Mouse (Mus musculus): ENCODE measurements around the gene Ppp1cb. TPM values are rescaled to one million over a fixed set of nuclear protein-coding genes. Genes with fewer than 3 reads are reported as not detected.
A peak's percentile ranks its signal among the peaks of the same experiment; 100 is the strongest.

The Ppp1cb gene
- polyA plus RNA-seq, 1 experiment, result 32.7 TPM

- WGBS, result 10% methylated on average over 3 of the region's 3 CpGs
- DNase-seq (ENCODE audit: low read depth, low spot score), result peak; percentile 94
Measured at GRCm38 (mm10) chr5:32441336-32441735, 17.3 kb upstream of the Ppp1cb start.

- 77% methylated on average over 4 of the region's 4 CpGs for WGBS
- DNase-seq (ENCODE audit: low read depth, low spot score), result no peak
Measured at GRCm38 (mm10) chr5:32441992-32442575, 16.6 kb upstream of the Ppp1cb start.

GRCm38 (mm10) chr5:32443906-32444305, 14.7 kb upstream of the Ppp1cb start:
- no peak for DNase-seq (ENCODE audit: low read depth, low spot score)
- WGBS, result 96% methylated on average over 3 of the region's 3 CpGs

DNA sequence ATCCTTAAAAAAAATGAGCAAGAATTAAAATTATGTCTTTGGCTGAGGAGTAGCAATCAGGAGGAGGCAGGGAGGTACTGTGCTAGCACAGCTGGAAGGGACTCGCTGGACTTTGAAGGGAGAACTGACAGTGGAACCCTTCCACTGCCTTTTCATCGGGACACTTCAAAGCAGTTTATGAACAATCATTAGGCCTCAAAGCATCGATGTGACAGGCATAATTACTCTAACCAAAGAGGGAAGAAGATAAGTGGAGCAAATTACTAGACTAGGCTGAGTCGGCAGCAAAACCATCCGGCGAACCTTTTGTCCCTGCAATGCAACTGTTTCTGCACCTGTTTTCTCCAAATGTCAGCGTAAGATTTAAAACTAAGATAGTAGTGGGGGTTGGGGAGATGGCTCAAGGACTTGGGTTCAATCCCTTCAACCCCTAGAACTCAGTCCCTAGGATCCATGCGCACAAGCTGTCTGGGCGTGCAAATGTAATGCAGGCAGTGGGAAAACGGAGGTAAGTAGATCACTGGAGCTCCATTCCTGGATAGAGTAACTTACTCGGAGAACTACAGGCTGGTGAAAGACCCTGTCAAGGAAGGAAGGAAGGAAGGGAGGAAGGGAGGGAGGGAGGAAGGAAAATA, 13.2 kb upstream of the Ppp1cb start:
- 57% methylated on average over 11 of the region's 11 CpGs for WGBS
- no peak for DNase-seq (ENCODE audit: low read depth, low spot score)

DNA sequence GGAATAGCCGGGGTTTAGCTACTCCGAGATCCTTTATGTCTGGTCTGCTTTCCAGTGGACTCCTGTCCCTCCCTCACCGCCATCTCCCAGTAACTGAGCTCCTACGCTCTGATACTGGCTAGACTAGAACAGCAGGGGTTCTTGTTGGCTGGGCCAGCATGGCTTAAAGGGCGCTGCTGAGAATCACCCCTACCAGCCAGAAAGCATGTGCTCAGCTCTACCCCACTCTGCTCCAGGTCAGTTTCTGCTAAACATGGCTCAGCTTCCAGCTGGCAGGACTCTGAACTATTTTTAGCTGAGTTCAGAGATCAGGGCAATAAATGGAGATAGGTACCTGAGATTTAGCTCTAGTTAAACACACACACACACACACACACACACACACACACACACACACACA, 12.2 kb upstream of the Ppp1cb start:
- 36% methylated on average over 5 of the region's 5 CpGs for WGBS
- DNase-seq (ENCODE audit: low read depth, low spot score), result no peak

- DNase-seq (ENCODE audit: low read depth, low spot score), result no peak
Measured at GRCm38 (mm10) chr5:32446810-32447209, 11.8 kb upstream of the Ppp1cb start.

DNA sequence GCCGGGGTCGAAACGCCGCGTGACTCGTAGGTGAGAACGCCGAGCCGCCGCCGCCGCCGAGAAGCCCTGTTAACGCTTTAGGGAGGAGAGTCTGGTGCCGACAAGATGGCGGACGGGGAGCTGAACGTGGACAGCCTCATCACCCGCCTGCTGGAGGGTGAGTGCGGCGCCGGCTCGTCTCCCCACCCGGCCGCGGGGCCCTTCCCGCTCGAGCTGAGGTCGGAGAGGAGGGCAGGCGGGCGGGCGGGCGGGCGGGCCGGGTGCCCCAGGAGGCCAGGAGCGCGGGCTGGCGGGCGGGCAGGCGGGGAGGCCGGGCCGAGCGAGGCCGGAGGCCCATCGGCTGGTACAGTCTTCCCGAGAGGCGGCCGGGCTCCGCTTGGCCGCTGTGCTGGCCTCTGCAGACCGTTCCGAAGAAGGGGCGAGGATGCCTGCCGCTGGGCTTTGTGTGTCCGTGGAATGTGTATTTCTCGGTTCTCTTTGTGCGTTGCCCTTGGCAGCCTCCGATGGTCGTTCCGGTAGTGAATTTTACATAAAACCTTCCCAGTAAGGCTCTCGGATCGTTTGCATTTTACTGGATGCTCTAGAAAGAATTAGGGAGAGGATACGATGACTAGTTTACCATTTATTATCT, 723 bp downstream of the Ppp1cb start:
- WGBS, result 0% methylated on average over 63 of the region's 63 CpGs
- no peak for DNase-seq (ENCODE audit: low read depth, low spot score)

DNA sequence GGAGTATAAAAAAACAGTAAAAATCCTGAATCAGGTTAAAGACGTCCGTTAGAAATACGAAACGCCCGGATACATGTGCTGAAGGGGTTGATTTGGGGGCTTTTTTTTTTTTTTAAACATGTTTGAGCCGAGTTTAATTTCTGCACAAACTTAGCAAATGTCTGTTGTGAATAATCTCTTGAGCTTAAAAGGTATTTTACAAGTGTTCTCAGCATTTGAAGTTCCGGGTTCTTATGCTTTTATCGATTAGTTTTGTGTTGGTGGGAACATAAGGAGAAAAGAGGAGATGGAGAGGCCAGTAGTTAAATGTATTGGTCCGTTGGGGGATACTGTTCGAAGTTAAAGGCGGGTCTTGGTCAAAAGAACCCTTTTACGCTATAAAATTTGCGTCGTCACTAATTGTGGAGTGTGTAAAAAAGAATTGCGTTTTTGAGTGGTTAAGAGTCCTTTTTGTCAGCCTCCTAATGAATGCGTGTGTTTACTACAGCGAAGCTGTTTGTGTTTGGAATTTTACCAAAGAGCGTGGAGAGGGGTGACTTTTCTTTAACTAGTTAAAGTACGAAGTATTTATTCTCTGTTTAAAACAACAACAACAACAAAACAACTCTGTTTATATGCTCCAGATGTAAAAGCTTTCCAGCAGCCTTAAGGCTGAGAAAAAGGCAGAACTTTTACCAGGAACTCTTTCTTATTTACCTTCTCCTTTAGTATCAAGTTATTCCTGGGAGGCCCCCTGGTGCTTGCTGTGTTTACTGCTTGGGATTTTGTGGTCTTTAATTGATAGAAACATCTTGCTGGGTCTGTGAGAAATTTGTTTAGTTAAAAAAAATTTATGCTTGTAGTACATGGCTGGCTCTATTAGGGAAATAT, 1.5 kb downstream of the Ppp1cb start:
- under 1% methylated on average over 19 of the region's 19 CpGs for WGBS
- DNase-seq (ENCODE audit: low read depth, low spot score), result no peak

GRCm38 (mm10) chr5:32460973-32461372, 2.3 kb downstream of the Ppp1cb start:
- WGBS, result 10% methylated on average over 2 of the region's 2 CpGs
- DNase-seq (ENCODE audit: low read depth, low spot score), result no peak

- no peak for DNase-seq (ENCODE audit: low read depth, low spot score)
- 31% methylated on average over 4 of the region's 4 CpGs for WGBS
Measured at GRCm38 (mm10) chr5:32472332-32473028, 13.8 kb downstream of the Ppp1cb start.

GRCm38 (mm10) chr5:32473029-32473352, 14.3 kb downstream of the Ppp1cb start:
- 46% methylated on average over 2 of the region's 2 CpGs for WGBS
- DNase-seq (ENCODE audit: low read depth, low spot score), result no peak

DNA sequence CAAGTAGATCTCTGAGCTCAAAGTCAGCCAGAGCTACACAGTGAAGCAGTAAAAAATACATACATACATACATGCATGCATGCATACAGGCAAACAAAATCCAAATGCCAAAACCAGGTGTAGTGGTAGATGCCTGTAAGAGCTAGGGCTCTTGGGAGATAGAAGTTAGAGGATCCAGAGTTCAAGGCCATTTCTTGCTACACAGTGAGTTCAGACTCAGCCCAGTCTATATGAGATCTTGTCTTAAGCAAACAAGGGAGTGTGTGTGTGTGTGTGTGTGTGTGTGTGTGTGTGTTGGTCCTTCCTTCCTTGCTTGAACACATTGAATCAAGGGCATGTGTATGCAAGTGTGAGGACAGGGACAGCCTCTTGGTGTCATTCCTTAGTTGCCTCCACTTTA, 17.9 kb downstream of the Ppp1cb start:
- no peak for DNase-seq (ENCODE audit: low read depth, low spot score)

GRCm38 (mm10) chr5:32478972-32479371, 20.3 kb downstream of the Ppp1cb start:
- 84% methylated on average over 4 of the region's 4 CpGs for WGBS
- no peak for DNase-seq (ENCODE audit: low read depth, low spot score)

GRCm38 (mm10) chr5:32485430-32485829, 26.8 kb downstream of the Ppp1cb start:
- 78% methylated on average over 3 of the region's 3 CpGs for WGBS
- no peak for DNase-seq (ENCODE audit: low read depth, low spot score)

- DNase-seq (ENCODE audit: low read depth, low spot score), result no peak
- WGBS, result 69% methylated on average over 2 of the region's 2 CpGs
Measured at GRCm38 (mm10) chr5:32488044-32488443, 29.4 kb downstream of the Ppp1cb start.

- 74% methylated on average over 3 of the region's 3 CpGs for WGBS
- DNase-seq (ENCODE audit: low read depth, low spot score), result no peak
Measured at GRCm38 (mm10) chr5:32494084-32494700, 35.5 kb downstream of the Ppp1cb start.

GRCm38 (mm10) chr5:32508766-32509165, 50.1 kb downstream of the Ppp1cb start:
- no peak for DNase-seq (ENCODE audit: low read depth, low spot score)
- 51% methylated on average over 3 of the region's 3 CpGs for WGBS

DNA sequence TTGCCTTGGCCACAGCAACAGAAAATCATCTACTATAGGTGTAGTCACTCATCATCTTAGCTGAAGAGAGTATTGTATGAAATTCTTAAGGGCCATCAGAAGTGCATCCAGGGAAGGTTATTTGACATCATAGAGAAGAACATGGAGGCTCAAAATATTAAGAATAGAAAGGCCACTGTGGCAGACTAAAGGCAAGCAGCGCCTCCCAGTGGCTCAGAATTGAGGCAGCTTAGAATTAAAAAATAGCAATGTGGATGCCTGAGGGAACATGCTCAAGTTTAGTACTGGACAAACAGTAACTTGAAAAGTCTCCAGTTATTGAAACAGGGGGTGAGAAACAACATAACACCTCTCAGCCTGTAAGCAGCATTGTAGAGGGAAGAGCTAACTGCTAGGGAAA, 61.7 kb downstream of the Ppp1cb start:
- 50% methylated on average over 1 of the region's 1 CpGs for WGBS
- no peak for DNase-seq (ENCODE audit: low read depth, low spot score)

- peak; percentile 4 for DNase-seq (ENCODE audit: low read depth, low spot score)
- WGBS, result 26% methylated on average over 2 of the region's 2 CpGs
Measured at GRCm38 (mm10) chr5:32549449-32549848, 90.8 kb downstream of the Ppp1cb start.

DNA sequence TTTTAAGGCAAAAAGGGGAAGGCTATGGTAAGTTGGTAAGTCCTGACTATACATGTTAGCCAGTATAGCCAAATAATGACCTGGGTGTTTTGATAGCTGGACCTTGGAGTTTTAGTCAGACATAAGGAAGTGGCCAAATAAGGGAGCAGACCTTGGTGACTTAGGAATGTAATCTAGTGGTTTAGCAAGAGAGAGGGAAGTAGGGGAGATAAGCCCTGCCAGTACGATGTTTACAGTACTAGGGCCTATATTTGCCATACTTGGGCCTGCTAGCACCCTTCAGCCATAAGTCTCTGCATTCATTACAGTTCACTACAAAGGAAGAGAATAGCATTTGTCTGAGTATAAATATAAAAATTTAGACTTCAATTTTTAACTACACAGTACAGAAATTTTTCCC, 106.1 kb downstream of the Ppp1cb start:
- no peak for DNase-seq (ENCODE audit: low read depth, low spot score)
- 21% methylated on average over 1 of the region's 1 CpGs for WGBS
